Mouse (Mus musculus): ENCODE data around the gene C130032M10Rik. TPM values are rescaled to one million over a fixed set of nuclear protein-coding genes. Genes with fewer than 3 reads are reported as not detected.

Gene C130032M10Rik
- total RNA-seq, 1 experiment: 1.8 TPM

DNA sequence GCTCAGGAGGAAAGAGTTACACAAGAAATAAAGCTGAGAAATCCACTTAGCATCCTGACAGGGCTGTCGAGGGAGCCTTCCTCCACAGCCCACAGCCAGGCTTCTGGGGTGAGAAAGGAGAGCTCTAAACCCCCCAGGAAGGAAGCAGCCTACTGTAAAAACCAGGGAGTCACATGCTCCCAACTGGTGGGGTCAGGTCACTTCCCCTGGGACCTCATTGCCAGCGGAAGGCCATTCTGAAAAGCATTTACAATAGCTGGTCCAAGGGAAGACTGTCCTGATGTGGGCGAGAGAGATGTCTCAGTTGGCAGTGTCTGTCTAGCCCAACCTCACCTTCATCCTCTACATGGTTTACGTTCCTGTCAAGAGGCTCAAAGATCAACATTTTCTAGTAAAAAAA lies 33.0 kb downstream of the C130032M10Rik start:
- peaks cover 18 to 37% of the 10 kb centered on the region in 2 experiments for H3K4me1 ChIP-seq (ENCODE audit: control insufficient read depth in 2 of 2, insufficient read depth in 2 of 2, low read length in 2 of 2, poor library complexity in 1 of 2)
- H3K27ac ChIP-seq (ENCODE audit: insufficient read depth, low read depth, low read length, poor library complexity, severe bottlenecking): peak overlapping the region; percentile 66; the same call in 1 of the 2 replicates
- H3K9ac ChIP-seq (ENCODE audit: insufficient read depth, low read depth, low read length, poor library complexity, severe bottlenecking): no peak overlapping the region
- no peaks in the 10 kb centered on the region for H3K9me3 ChIP-seq (ENCODE audit: control insufficient read depth, insufficient read depth, low read depth, low read length)
- H3K36me3 ChIP-seq (ENCODE audit: control insufficient read depth, insufficient read depth, low read length, poor library complexity, severe bottlenecking): peaks cover 29% of the 10 kb centered on the region
- TF ChIP-seq HCFC1 (IDR thresholded peaks at IDR 0.05; ENCODE audit: borderline replicate concordance, insufficient read depth, low read length): no peak
- TF ChIP-seq ZC3H11A (IDR thresholded peaks at IDR 0.05; ENCODE audit: borderline replicate concordance, low read depth, low read length): no peak
- no peak for TF ChIP-seq CHD2 (IDR thresholded peaks at IDR 0.05; ENCODE audit: low read depth, low read length)
- TF ChIP-seq MAFK (IDR thresholded peaks at IDR 0.05; ENCODE audit: insufficient read depth, low read depth, low read length): no peak
- no peak for TF ChIP-seq ZNF384 (IDR thresholded peaks at IDR 0.05; ENCODE audit: low read depth, low read length)
- in situ Hi-C loops (cut with MboI; ENCODE audit: low sequenced_read_pairs in 2 of 2, unreplicated experiment in 2 of 2): no loop called here
- H3K4me3 ChIP-seq (ENCODE audit: insufficient read depth in 1 of 2, low read depth in 1 of 2, low read length in 2 of 2, poor library complexity in 1 of 2, severe bottlenecking in 1 of 2): peak overlapping the region; percentile 33 to 49
- no peak for DNase-seq (ENCODE audit: low read depth, low spot score)

DNA sequence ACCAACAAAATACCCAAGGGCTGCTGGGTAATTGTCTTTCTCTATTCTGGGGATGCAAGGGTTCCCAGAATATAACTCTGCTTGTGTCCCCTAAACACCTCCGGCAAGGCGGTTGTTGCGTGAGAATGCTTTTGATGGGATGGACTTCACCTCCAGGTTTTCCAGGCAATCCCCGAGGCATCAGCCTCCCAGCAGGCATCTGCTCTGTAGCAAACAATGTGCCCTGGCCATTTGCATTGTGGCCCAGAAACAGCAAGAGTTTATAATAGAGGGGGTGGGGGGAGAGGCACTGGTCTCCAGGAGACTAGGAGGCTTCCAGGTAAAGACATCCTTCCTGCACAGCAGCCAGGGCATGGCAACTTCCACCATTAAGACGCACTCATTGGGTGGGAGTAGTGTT lies 33.6 kb downstream of the C130032M10Rik start:
- in situ Hi-C loops (cut with MboI; ENCODE audit: low sequenced_read_pairs in 2 of 2, unreplicated experiment in 2 of 2): no loop called here
- TF ChIP-seq CHD2 (IDR thresholded peaks at IDR 0.05; ENCODE audit: low read depth, low read length) (no peak), ZNF384 (IDR thresholded peaks at IDR 0.05; ENCODE audit: low read depth, low read length) (no peak), HCFC1 (IDR thresholded peaks at IDR 0.05; ENCODE audit: borderline replicate concordance, insufficient read depth, low read length) (no peak), MAFK (IDR thresholded peaks at IDR 0.05; ENCODE audit: insufficient read depth, low read depth, low read length) (no peak), ZC3H11A (IDR thresholded peaks at IDR 0.05; ENCODE audit: borderline replicate concordance, low read depth, low read length) (no peak)
- Histone ChIP-seq H3K4me1 (ENCODE audit: control insufficient read depth in 2 of 2, insufficient read depth in 2 of 2, low read length in 2 of 2, poor library complexity in 1 of 2) (peaks cover 20 to 38% of the 10 kb centered on the region in 2 experiments), H3K9ac (ENCODE audit: insufficient read depth, low read depth, low read length, poor library complexity, severe bottlenecking) (no peak overlapping the region), H3K9me3 (ENCODE audit: control insufficient read depth, insufficient read depth, low read depth, low read length) (no peaks in the 10 kb centered on the region), H3K36me3 (ENCODE audit: control insufficient read depth, insufficient read depth, low read length, poor library complexity, severe bottlenecking) (peaks cover 27% of the 10 kb centered on the region), H3K27ac (ENCODE audit: insufficient read depth, low read depth, low read length, poor library complexity, severe bottlenecking) (peak overlapping the region; percentile 66; the same call in 1 of the 2 replicates), H3K4me3 (ENCODE audit: insufficient read depth in 1 of 2, low read depth in 1 of 2, low read length in 2 of 2, poor library complexity in 1 of 2, severe bottlenecking in 1 of 2) (peak overlapping the region; percentile 33 to 49)
- DNase-seq (ENCODE audit: low read depth, low spot score): no peak

DNA sequence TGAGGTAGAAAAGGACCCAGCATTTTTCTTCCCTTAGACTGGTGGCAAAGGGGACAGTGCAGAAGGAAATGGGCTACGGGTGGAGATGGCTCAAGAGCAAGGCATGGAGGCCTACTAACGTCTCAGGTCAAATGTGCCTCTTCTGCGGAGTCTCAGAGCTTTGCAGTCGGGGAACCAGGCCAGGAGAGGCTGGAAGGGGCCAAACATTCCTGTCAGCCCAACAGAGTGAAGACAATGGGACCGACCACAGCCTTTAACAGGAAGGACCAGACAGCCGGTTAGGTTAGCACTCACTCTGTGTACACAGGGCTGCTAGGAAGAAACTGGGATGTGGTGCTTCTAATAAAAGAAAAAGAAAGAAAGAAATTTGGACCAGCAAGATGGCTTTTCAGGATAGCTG lies 34.5 kb downstream of the C130032M10Rik start:
- in situ Hi-C loops (cut with MboI; ENCODE audit: low sequenced_read_pairs in 2 of 2, unreplicated experiment in 2 of 2): no loop called here
- Histone ChIP-seq H3K27ac (ENCODE audit: insufficient read depth, low read depth, low read length, poor library complexity, severe bottlenecking) (peak overlapping the region; percentile 44), H3K4me3 (ENCODE audit: insufficient read depth in 1 of 2, low read depth in 1 of 2, low read length in 2 of 2, poor library complexity in 1 of 2, severe bottlenecking in 1 of 2) (peak overlapping the region; percentile 13 to 33; a peak in 3 of 4 replicates), H3K4me1 (ENCODE audit: control insufficient read depth in 2 of 2, insufficient read depth in 2 of 2, low read length in 2 of 2, poor library complexity in 1 of 2) (peaks cover 28 to 42% of the 10 kb centered on the region in 2 experiments), H3K9ac (ENCODE audit: insufficient read depth, low read depth, low read length, poor library complexity, severe bottlenecking) (peak overlapping the region; percentile 14; the same call in 1 of the 2 replicates), H3K36me3 (ENCODE audit: control insufficient read depth, insufficient read depth, low read length, poor library complexity, severe bottlenecking) (peaks cover 33% of the 10 kb centered on the region), H3K9me3 (ENCODE audit: control insufficient read depth, insufficient read depth, low read depth, low read length) (no peaks in the 10 kb centered on the region)
- DNase-seq (ENCODE audit: low read depth, low spot score): no peak
- TF ChIP-seq HCFC1 (IDR thresholded peaks at IDR 0.05; ENCODE audit: borderline replicate concordance, insufficient read depth, low read length) (no peak), MAFK (IDR thresholded peaks at IDR 0.05; ENCODE audit: insufficient read depth, low read depth, low read length) (no peak), ZC3H11A (IDR thresholded peaks at IDR 0.05; ENCODE audit: borderline replicate concordance, low read depth, low read length) (no peak), CHD2 (IDR thresholded peaks at IDR 0.05; ENCODE audit: low read depth, low read length) (no peak), ZNF384 (IDR thresholded peaks at IDR 0.05; ENCODE audit: low read depth, low read length) (no peak)

DNA sequence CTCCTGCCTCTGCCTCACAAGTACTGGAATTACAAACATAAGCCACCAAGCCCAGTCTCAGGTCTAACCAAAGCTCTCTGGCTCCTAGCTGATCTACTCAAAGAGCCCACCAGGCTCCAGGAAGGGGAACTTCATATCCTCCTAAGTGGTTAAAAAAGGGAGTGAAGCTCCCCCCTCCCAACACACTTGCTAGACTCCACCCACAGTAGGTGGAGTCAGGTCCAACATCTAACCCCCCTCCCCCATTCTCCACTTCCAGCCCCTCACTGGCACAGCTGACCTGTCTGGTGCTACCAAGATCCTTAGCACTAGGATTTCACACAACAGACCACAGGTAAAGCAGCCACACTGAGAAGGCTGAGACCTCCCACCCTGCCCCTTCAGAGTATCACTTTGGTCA lies 38.3 kb downstream of the C130032M10Rik start:
- peaks cover 17 to 26% of the 10 kb centered on the region in 2 experiments for H3K4me1 ChIP-seq (ENCODE audit: control insufficient read depth in 2 of 2, insufficient read depth in 2 of 2, low read length in 2 of 2, poor library complexity in 1 of 2)
- peaks cover 25% of the 10 kb centered on the region for H3K36me3 ChIP-seq (ENCODE audit: control insufficient read depth, insufficient read depth, low read length, poor library complexity, severe bottlenecking)
- DNase-seq (ENCODE audit: low read depth, low spot score): no peak
- TF ChIP-seq CHD2 (IDR thresholded peaks at IDR 0.05; ENCODE audit: low read depth, low read length) (no peak), MAFK (IDR thresholded peaks at IDR 0.05; ENCODE audit: insufficient read depth, low read depth, low read length) (no peak), ZNF384 (IDR thresholded peaks at IDR 0.05; ENCODE audit: low read depth, low read length) (no peak), ZC3H11A (IDR thresholded peaks at IDR 0.05; ENCODE audit: borderline replicate concordance, low read depth, low read length) (no peak), HCFC1 (IDR thresholded peaks at IDR 0.05; ENCODE audit: borderline replicate concordance, insufficient read depth, low read length) (no peak)
- no peak overlapping the region for H3K27ac ChIP-seq (ENCODE audit: insufficient read depth, low read depth, low read length, poor library complexity, severe bottlenecking)
- no peak overlapping the region for H3K4me3 ChIP-seq (ENCODE audit: insufficient read depth in 1 of 2, low read depth in 1 of 2, low read length in 2 of 2, poor library complexity in 1 of 2, severe bottlenecking in 1 of 2)
- no peak overlapping the region for H3K9ac ChIP-seq (ENCODE audit: insufficient read depth, low read depth, low read length, poor library complexity, severe bottlenecking)
- H3K9me3 ChIP-seq (ENCODE audit: control insufficient read depth, insufficient read depth, low read depth, low read length): no peaks in the 10 kb centered on the region
- in situ Hi-C loops (cut with MboI; ENCODE audit: low sequenced_read_pairs in 2 of 2, unreplicated experiment in 2 of 2): no loop called here

Measured in ES-E14 (cell line).